Mouse (Mus musculus): ENCODE results near the gene Gm4952. TPM values are rescaled to one million over a fixed set of nuclear protein-coding genes. Genes with fewer than 3 reads are reported as not detected.
A peak's percentile ranks its signal among the peaks of the same experiment; 100 is the strongest.

The Gm4952 gene
- not detected in 2 replicates for polyA plus RNA-seq (2015; fragmentation: Nextera tagmentation; extraction: Ambion mirVana)

- ATAC-seq (replicated peaks; ENCODE audit: extremely low read depth, insufficient read depth, low FRiP score), result no peak
- no peaks in the 10 kb centered on the region for H3K9me3 ChIP-seq (replicated peaks; ENCODE audit: control insufficient read depth, low read length)
- no peaks in the 10 kb centered on the region for H3K27me3 ChIP-seq (ENCODE audit: control insufficient read depth, insufficient read depth, low read length)
- no peaks in the 10 kb centered on the region; the same call in 1 of the 2 replicates for H3K4me1 ChIP-seq (ENCODE audit: control insufficient read depth, insufficient read depth, low read length)
- H3K9ac ChIP-seq (ENCODE audit: low read length), result no peak within 1 kb of the TSS
- no peak within 1 kb of the TSS for H3K4me3 ChIP-seq (ENCODE audit: low read length)
- 62% methylated on average over 1 of the region's 1 CpGs for WGBS
- H3K4me2 ChIP-seq (ENCODE audit: low read depth, low read length), result no peak within 1 kb of the TSS
- no peaks in the 10 kb centered on the region for H3K36me3 ChIP-seq (ENCODE audit: control insufficient read depth, insufficient read depth)
- H3K27ac ChIP-seq (ENCODE audit: low read length), result no peak within 1 kb of the TSS
Measured at GRCm38 (mm10) chr19:12599674-12600073, at the start of gene Gm4952. Gm4952 (plus strand) TSS chr19:12599974.

GRCm38 (mm10) chr19:12550005-12550942, 49.5 kb upstream of the Gm4952 start:
- H3K9ac ChIP-seq (ENCODE audit: low read length), result no peak overlapping the region
- H3K4me2 ChIP-seq (ENCODE audit: low read depth, low read length), result no peak overlapping the region
- no peak overlapping the region for H3K4me3 ChIP-seq (ENCODE audit: low read length)
- H3K27ac ChIP-seq (ENCODE audit: low read length), result no peak overlapping the region
- no peaks in the 10 kb centered on the region for H3K36me3 ChIP-seq (ENCODE audit: control insufficient read depth, insufficient read depth)
- no peak for ATAC-seq (replicated peaks; ENCODE audit: extremely low read depth, insufficient read depth, low FRiP score)
- no peaks in the 10 kb centered on the region for H3K9me3 ChIP-seq (replicated peaks; ENCODE audit: control insufficient read depth, low read length)
- 78% methylated on average over 5 of the region's 5 CpGs for WGBS
- no peaks in the 10 kb centered on the region for H3K27me3 ChIP-seq (ENCODE audit: control insufficient read depth, insufficient read depth, low read length)
- H3K4me1 ChIP-seq (ENCODE audit: control insufficient read depth, insufficient read depth, low read length), result no peaks in the 10 kb centered on the region

DNA sequence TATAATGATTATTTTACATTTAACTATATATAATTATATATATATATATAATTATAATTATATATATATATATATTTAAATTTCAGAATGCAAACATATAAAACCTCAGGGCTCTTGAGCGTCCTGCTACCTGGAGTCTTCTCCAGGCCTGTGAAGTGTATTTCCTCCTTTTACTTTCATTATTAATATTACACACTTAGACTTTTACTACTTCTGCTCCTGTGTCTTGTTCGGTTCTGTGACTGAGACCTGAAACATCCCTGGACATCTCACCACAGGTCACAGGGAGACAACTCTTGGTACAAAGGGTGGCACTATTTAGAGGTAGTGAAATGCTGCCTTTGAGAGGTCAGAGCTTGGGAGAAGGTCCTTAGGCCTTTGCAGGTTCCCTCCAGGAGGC, 43.5 kb upstream of the Gm4952 start:
- 81% methylated on average over 2 of the region's 2 CpGs for WGBS
- no peak for ATAC-seq (replicated peaks; ENCODE audit: extremely low read depth, insufficient read depth, low FRiP score)
- Histone ChIP-seq H3K36me3 (ENCODE audit: control insufficient read depth, insufficient read depth) (no peaks in the 10 kb centered on the region), H3K27me3 (ENCODE audit: control insufficient read depth, insufficient read depth, low read length) (no peaks in the 10 kb centered on the region), H3K9me3 (replicated peaks; ENCODE audit: control insufficient read depth, low read length) (no peaks in the 10 kb centered on the region), H3K4me3 (ENCODE audit: low read length) (no peak overlapping the region), H3K4me2 (ENCODE audit: low read depth, low read length) (no peak overlapping the region), H3K9ac (ENCODE audit: low read length) (no peak overlapping the region), H3K4me1 (ENCODE audit: control insufficient read depth, insufficient read depth, low read length) (no peaks in the 10 kb centered on the region), H3K27ac (ENCODE audit: low read length) (no peak overlapping the region)

DNA sequence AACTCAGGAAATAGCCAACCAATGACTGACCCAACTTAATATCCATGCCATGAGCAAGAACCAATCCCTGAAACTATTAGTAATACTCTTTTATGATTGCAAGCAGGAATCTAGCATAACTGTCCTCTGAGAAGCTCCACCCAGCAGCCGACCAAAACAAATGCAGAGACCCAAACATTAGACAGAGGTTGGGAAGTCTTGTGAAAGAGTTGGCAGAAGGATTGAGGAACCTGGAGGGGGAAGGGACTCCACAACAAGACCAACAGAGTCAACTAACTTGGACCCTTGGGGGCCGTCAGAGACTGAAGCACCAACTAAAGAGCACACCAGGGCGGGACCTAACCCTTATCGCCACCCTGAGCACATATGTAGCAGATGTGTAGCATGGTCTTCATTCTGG, 41.6 kb upstream of the Gm4952 start:
- Histone ChIP-seq H3K4me1 (ENCODE audit: control insufficient read depth, insufficient read depth, low read length) (no peaks in the 10 kb centered on the region), H3K9ac (ENCODE audit: low read length) (no peak overlapping the region), H3K36me3 (ENCODE audit: control insufficient read depth, insufficient read depth) (no peaks in the 10 kb centered on the region), H3K9me3 (replicated peaks; ENCODE audit: control insufficient read depth, low read length) (no peaks in the 10 kb centered on the region), H3K27ac (ENCODE audit: low read length) (no peak overlapping the region), H3K4me2 (ENCODE audit: low read depth, low read length) (no peak overlapping the region), H3K4me3 (ENCODE audit: low read length) (no peak overlapping the region), H3K27me3 (ENCODE audit: control insufficient read depth, insufficient read depth, low read length) (no peaks in the 10 kb centered on the region)
- WGBS, result 76% methylated on average over 4 of the region's 4 CpGs
- no peak for ATAC-seq (replicated peaks; ENCODE audit: extremely low read depth, insufficient read depth, low FRiP score)

GRCm38 (mm10) chr19:12564197-12564596, 35.6 kb upstream of the Gm4952 start:
- H3K36me3 ChIP-seq (ENCODE audit: control insufficient read depth, insufficient read depth), result no peaks in the 10 kb centered on the region
- no peaks in the 10 kb centered on the region for H3K9me3 ChIP-seq (replicated peaks; ENCODE audit: control insufficient read depth, low read length)
- ATAC-seq (replicated peaks; ENCODE audit: extremely low read depth, insufficient read depth, low FRiP score), result no peak
- H3K27me3 ChIP-seq (ENCODE audit: control insufficient read depth, insufficient read depth, low read length), result no peaks in the 10 kb centered on the region
- no peak overlapping the region for H3K27ac ChIP-seq (ENCODE audit: low read length)
- H3K4me3 ChIP-seq (ENCODE audit: low read length), result no peak overlapping the region
- H3K4me1 ChIP-seq (ENCODE audit: control insufficient read depth, insufficient read depth, low read length), result no peaks in the 10 kb centered on the region
- no peak overlapping the region for H3K4me2 ChIP-seq (ENCODE audit: low read depth, low read length)
- H3K9ac ChIP-seq (ENCODE audit: low read length), result no peak overlapping the region

DNA sequence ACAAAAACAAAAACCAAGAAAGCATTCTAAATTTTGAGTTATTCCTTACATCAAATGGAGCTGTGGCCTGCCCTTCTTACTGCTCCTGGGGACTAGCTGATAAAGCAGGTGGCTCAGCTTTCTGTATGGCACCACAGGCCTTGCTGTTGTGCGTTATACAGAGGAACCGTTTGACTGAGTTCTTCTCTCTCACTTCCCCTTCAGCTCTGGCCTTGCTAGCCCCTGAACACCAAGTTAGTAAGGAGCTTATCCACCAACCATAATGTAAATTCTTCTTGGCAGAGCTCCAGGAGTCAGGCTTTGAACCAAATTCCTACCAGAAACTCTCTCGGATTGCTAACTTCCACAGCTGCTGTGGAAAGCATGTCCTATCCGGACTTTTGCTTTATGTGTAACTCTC, 32.8 kb upstream of the Gm4952 start:
- WGBS, result 36% methylated on average over 4 of the region's 4 CpGs

DNA sequence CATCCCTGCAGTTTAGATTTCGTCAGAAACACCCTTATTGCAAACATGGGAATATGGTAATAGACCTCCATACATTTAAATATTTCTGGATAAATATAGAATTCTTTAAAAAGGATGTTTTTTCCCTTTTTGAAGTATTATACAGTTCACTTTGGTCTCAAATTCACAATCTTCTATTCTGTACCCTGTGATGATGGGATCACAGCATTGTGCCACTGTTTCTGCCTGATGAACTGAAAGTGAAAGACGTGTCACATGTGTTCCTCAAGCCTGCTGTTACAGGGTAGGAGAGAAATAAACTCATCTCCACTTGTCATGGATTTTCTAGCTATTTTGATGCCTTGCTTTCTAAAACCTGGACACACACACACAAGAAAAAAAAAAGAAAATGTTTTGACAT, 28.9 kb upstream of the Gm4952 start:
- ATAC-seq (replicated peaks; ENCODE audit: extremely low read depth, insufficient read depth, low FRiP score), result no peak
- WGBS, result 54% methylated on average over 2 of the region's 2 CpGs
- no peaks in the 10 kb centered on the region for H3K9me3 ChIP-seq (replicated peaks; ENCODE audit: control insufficient read depth, low read length)
- H3K27me3 ChIP-seq (ENCODE audit: control insufficient read depth, insufficient read depth, low read length), result no peaks in the 10 kb centered on the region
- H3K4me2 ChIP-seq (ENCODE audit: low read depth, low read length), result no peak overlapping the region
- no peak overlapping the region for H3K4me3 ChIP-seq (ENCODE audit: low read length)
- H3K4me1 ChIP-seq (ENCODE audit: control insufficient read depth, insufficient read depth, low read length), result peaks cover 12% of the 10 kb centered on the region
- H3K36me3 ChIP-seq (ENCODE audit: control insufficient read depth, insufficient read depth), result no peaks in the 10 kb centered on the region
- H3K27ac ChIP-seq (ENCODE audit: low read length), result no peak overlapping the region
- H3K9ac ChIP-seq (ENCODE audit: low read length), result no peak overlapping the region

More for the DNA sequence above, 32.8 kb upstream of the Gm4952 start:
- H3K4me3 ChIP-seq (ENCODE audit: low read length), result no peak overlapping the region
- no peak overlapping the region for H3K9ac ChIP-seq (ENCODE audit: low read length)
- H3K27ac ChIP-seq (ENCODE audit: low read length), result no peak overlapping the region
- no peaks in the 10 kb centered on the region for H3K36me3 ChIP-seq (ENCODE audit: control insufficient read depth, insufficient read depth)
- H3K4me1 ChIP-seq (ENCODE audit: control insufficient read depth, insufficient read depth, low read length), result no peaks in the 10 kb centered on the region
- no peaks in the 10 kb centered on the region for H3K27me3 ChIP-seq (ENCODE audit: control insufficient read depth, insufficient read depth, low read length)
- H3K4me2 ChIP-seq (ENCODE audit: low read depth, low read length), result no peak overlapping the region
- ATAC-seq (replicated peaks; ENCODE audit: extremely low read depth, insufficient read depth, low FRiP score), result no peak
- no peaks in the 10 kb centered on the region for H3K9me3 ChIP-seq (replicated peaks; ENCODE audit: control insufficient read depth, low read length)

DNA sequence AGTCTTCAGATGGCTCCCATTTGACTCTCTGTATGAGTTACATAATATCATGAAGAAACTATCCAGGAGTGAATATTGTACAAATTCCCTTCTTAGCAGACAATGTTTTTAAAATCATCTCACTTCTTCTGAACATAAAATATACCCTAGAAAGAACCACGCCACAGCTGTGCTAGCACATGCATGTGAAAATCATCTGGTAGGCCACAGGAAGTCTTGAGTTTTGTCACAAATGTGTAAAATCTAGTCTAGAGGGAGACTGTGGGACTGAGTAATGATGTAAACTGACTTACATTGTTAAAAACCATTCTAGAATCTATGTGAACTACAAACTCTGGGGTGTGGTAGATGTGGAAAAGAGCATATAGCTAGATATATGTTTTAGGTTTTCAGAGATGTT, 28.1 kb upstream of the Gm4952 start:
- no peak overlapping the region for H3K27ac ChIP-seq (ENCODE audit: low read length)
- H3K4me2 ChIP-seq (ENCODE audit: low read depth, low read length), result no peak overlapping the region
- H3K4me3 ChIP-seq (ENCODE audit: low read length), result no peak overlapping the region
- no peak for ATAC-seq (replicated peaks; ENCODE audit: extremely low read depth, insufficient read depth, low FRiP score)
- H3K9me3 ChIP-seq (replicated peaks; ENCODE audit: control insufficient read depth, low read length), result no peaks in the 10 kb centered on the region
- no peak overlapping the region for H3K9ac ChIP-seq (ENCODE audit: low read length)
- H3K4me1 ChIP-seq (ENCODE audit: control insufficient read depth, insufficient read depth, low read length), result peaks cover 12% of the 10 kb centered on the region
- H3K36me3 ChIP-seq (ENCODE audit: control insufficient read depth, insufficient read depth), result no peaks in the 10 kb centered on the region
- no peaks in the 10 kb centered on the region for H3K27me3 ChIP-seq (ENCODE audit: control insufficient read depth, insufficient read depth, low read length)
- WGBS, result 74% methylated on average over 1 of the region's 1 CpGs

DNA sequence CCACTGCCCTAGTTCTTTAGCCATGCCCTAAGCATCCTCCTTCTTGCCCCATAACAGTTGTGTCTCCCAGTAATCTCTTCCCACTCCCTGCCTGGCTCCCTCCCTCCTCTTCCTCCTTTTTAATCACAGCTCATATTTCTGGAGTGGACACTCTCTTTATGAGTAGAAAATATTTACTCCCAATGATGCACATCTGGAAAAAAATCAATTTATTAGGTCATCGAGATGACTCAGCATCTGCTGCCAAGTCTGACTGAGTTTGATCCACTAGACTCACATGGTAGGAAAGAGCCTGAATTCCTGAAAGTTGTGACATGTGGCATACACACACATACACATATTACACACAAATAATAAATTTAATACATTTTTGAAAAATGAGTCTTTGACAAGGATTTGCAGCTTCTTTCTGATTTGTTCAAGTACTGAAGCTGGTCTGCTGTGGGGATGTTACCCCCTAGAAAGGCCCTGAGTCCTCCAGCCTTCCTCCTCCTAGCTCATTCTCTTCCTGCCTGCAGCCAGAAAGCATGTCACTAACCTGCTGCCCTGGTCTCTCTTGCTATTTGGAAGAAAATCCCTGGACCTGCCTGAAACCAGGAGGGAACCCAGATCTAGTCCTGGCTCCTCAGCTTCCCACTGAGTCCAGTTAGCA, 27.0 kb upstream of the Gm4952 start:
- Histone ChIP-seq H3K4me1 (ENCODE audit: control insufficient read depth, insufficient read depth, low read length) (peaks cover 12% of the 10 kb centered on the region), H3K9me3 (replicated peaks; ENCODE audit: control insufficient read depth, low read length) (no peaks in the 10 kb centered on the region), H3K9ac (ENCODE audit: low read length) (peak overlapping the region; percentile 50), H3K4me2 (ENCODE audit: low read depth, low read length) (peak overlapping the region; percentile 70), H3K4me3 (ENCODE audit: low read length) (peak overlapping the region; percentile 64), H3K27me3 (ENCODE audit: control insufficient read depth, insufficient read depth, low read length) (no peaks in the 10 kb centered on the region), H3K36me3 (ENCODE audit: control insufficient read depth, insufficient read depth) (peaks cover 4% of the 10 kb centered on the region), H3K27ac (ENCODE audit: low read length) (peak overlapping the region; percentile 68; the same call in 1 of the 2 replicates)
- 84% methylated on average over 1 of the region's 1 CpGs for WGBS
- ATAC-seq (replicated peaks; ENCODE audit: extremely low read depth, insufficient read depth, low FRiP score), result 0 out of 2 replicates have a peak, but pooled peaks have one; percentile 4
